Mouse (Mus musculus) ES-Bruce4 (cell line): ENCODE measurements at regions not wholly inside any gene's neighbourhood (a gene's known extent, or its start where the extent isn't known, plus 50 kb on each side); places are given as distances from the start of the nearest gene placed in this dataset.

Experiments used
- CTCF ChIP-seq: IDR thresholded peaks from one replicate; pipeline ENCODE4 v1.8.1; 2011; ENCODE audit warnings: low read depth, low read length
- POLR2A ChIP-seq: IDR thresholded peaks from one replicate; pipeline ENCODE4 v1.8.1; 2011; ENCODE audit warnings: low read length; ENCODE audit not compliant: insufficient read depth

GRCm38 (mm10) chr10:117451396-117452185, 71.8 kb upstream of the Cpsf6 start:
- TF ChIP-seq CTCF (no peak), POLR2A (no peak)
